Mouse (Mus musculus) forebrain, embryonic 10.5 days (tissue): ENCODE data around the gene Vmo1. TPM values are rescaled to one million over a fixed set of nuclear protein-coding genes. Genes with fewer than 3 reads are reported as not detected.

Experiments
- DNase-seq: peaks from one replicate; pipeline ENCODE4 v3.0.0-alpha.2; 2017; ENCODE audit warnings: low spot score; ENCODE audit errors: extremely low spot score
- H3K27ac ChIP-seq: fragments of 300-500 bp; sonication (generic); 2 replicates; pipeline ENCODE4 v1.5.1; 2016; ENCODE audit warnings: mild to moderate bottlenecking
- H3K27me3 ChIP-seq: fragments of 300-500 bp; sonication (generic); 2 replicates; pipeline ENCODE4 v1.6.1; 2016; ENCODE audit warnings: mild to moderate bottlenecking; ENCODE audit not compliant: poor library complexity, severe bottlenecking
- H3K36me3 ChIP-seq: fragments of 300-500 bp; sonication (generic); replicated peaks from 2 replicates; pipeline ENCODE4 v1.6.1; 2016; ENCODE audit warnings: mild to moderate bottlenecking, moderate library complexity
- H3K4me1 ChIP-seq: fragments of 300-500 bp; sonication (generic); 2 replicates; pipeline ENCODE4 v1.6.1; 2016
- H3K4me3 ChIP-seq: fragments of 300-500 bp; sonication (generic); 2 replicates; pipeline ENCODE4 v1.5.1; 2016; ENCODE audit warnings: mild to moderate bottlenecking, moderate library complexity
- H3K9me3 ChIP-seq: fragments of 300-500 bp; sonication (generic); 2 replicates; pipeline ENCODE4 v1.6.1; 2016; ENCODE audit warnings: mild to moderate bottlenecking, moderate library complexity
- WGBS: fragments of 180-500 bp; shearing (Covaris S2); methylation state at CpG from one replicate; pipeline ENCODE4 v1.1.7; 2016; 5-methylcytosine and 5-hydroxymethylcytosine counted together
- polyA plus RNA-seq: library from polyadenylated mRNA; unstranded; fragments of >200 nt; fragmentation: Nextera tagmentation; extraction: Ambion mirVana; gene quantifications from 2 replicates; pipeline ENCODE4 v1.2.1, GENCODE M21; 2016

Vmo1 gene
- polyA plus RNA-seq, 1 experiment from 2014 or later = 0.22 TPM

- Histone ChIP-seq H3K36me3 (no peaks in the 10 kb centered on the region), H3K9me3 (no peaks in the 10 kb centered on the region), H3K27me3 (peaks cover 22% of the 10 kb centered on the region; the same call in 1 of the 2 replicates), H3K4me1 (peaks cover 21% of the 10 kb centered on the region), H3K4me3 (no peak overlapping the region), H3K27ac (0 out of 2 replicates have a peak overlapping the region, but pooled peaks have one; percentile 20)
- DNase-seq = no peak
- 64% methylated on average over 11 of the region's 11 CpGs for WGBS
Observed at GRCm38 (mm10) chr11:70513520-70513919, 896 bp downstream of the Vmo1 start.

DNA sequence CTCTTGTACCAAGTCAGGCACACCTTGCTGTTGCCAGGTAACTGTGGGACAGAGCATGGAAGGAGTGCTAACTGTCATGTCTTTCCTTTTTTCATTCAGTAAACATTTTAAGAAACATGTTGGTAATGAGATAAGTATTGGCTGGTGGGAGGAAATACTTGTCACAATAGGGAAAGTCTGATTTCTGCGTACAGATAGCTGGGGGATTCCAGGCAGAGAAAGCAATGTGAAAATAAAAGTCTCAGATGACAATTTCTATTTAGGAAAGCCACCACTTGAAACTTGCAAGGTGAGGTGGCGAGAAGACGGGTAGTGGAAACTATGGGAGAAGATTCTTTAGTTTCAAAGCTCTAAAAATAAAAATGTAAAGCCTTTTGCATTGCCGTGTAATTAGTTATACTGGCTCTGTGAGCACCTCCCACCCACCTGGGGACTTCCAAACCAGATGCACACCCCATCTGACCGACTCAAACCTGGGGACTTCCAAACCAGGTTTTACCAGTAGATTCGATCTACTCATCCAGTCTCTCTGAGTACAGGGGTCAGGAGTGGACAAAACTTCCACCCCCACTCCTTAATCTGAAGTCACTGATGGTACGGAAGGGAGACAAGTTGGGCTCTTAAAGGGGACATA lies 1.6 kb downstream of the Vmo1 start:
- Histone ChIP-seq H3K4me3 (no peak overlapping the region), H3K36me3 (no peaks in the 10 kb centered on the region), H3K9me3 (no peaks in the 10 kb centered on the region), H3K4me1 (peaks cover 21% of the 10 kb centered on the region), H3K27ac (no peak overlapping the region), H3K27me3 (peaks cover 22% of the 10 kb centered on the region; the same call in 1 of the 2 replicates)
- no peak for DNase-seq
- WGBS = 79% methylated on average over 7 of the region's 7 CpGs

DNA sequence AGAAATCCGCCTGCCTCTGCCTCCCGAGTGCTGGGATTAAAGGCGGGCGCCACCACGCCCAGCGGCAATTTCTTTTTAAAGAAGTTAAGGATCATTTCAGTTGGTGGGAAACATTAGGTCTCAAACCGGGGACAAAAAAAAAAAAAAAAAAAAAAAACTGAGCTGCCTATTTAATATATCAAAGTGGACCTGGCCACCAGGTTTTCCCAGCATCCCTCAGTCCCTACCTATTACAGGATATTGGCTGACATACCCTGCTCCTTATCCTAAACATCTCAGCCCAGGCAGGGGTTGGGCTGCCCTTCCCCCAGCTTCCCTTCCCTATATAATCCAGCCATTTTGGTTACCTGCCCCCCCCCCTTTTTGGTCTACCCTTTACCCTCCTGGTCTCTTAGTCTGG lies 2.6 kb downstream of the Vmo1 start:
- H3K4me1 ChIP-seq = peaks cover 21% of the 10 kb centered on the region
- no peak overlapping the region for H3K27ac ChIP-seq
- no peak for DNase-seq
- H3K9me3 ChIP-seq = no peaks in the 10 kb centered on the region
- WGBS = 95% methylated on average over 7 of the region's 7 CpGs
- H3K36me3 ChIP-seq = no peaks in the 10 kb centered on the region
- H3K4me3 ChIP-seq = no peak overlapping the region
- H3K27me3 ChIP-seq = peaks cover 22% of the 10 kb centered on the region; the same call in 1 of the 2 replicates

DNA sequence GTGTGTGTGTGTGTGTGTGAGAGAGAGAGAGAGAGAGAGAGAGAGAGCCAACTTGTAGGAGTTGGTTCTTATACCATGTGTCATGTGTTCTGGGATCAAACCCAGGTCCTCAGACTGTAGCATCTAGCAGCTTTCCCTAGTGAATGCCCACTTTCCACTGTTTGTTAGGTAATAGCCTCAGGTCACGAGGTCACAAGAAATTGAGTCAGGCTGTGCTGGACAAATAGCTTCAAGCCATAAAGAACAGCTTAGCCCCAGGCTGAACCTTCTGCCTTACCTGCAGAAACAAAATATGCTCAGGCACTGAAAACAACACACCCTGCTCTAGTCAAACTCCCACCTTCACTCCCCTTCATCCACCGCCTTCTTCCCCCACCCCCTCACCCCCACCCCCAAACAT lies 3.2 kb downstream of the Vmo1 start:
- no peak for DNase-seq
- Histone ChIP-seq H3K27me3 (peaks cover 22% of the 10 kb centered on the region; the same call in 1 of the 2 replicates), H3K27ac (no peak overlapping the region), H3K36me3 (no peaks in the 10 kb centered on the region), H3K4me1 (peaks cover 21% of the 10 kb centered on the region), H3K9me3 (no peaks in the 10 kb centered on the region), H3K4me3 (no peak overlapping the region)
- WGBS = 83% methylated on average over 2 of the region's 2 CpGs

- Histone ChIP-seq H3K27ac (peak overlapping the region; percentile 44; the same call in 1 of the 2 replicates), H3K4me3 (peak overlapping the region; percentile 32), H3K36me3 (no peaks in the 10 kb centered on the region), H3K9me3 (no peaks in the 10 kb centered on the region), H3K4me1 (peaks cover 21% of the 10 kb centered on the region), H3K27me3 (peaks cover 28% of the 10 kb centered on the region; the same call in 1 of the 2 replicates)
- DNase-seq = peak; percentile 59
- 14% methylated on average over 19 of the region's 19 CpGs for WGBS
Observed at GRCm38 (mm10) chr11:70509753-70510564, 4.5 kb downstream of the Vmo1 start.

- H3K4me3 ChIP-seq = no peak overlapping the region
- no peaks in the 10 kb centered on the region for H3K9me3 ChIP-seq
- WGBS = 78% methylated on average over 7 of the region's 7 CpGs
- no peak for DNase-seq
- H3K4me1 ChIP-seq = peaks cover 12% of the 10 kb centered on the region
- peaks cover 28% of the 10 kb centered on the region; the same call in 1 of the 2 replicates for H3K27me3 ChIP-seq
- H3K36me3 ChIP-seq = no peaks in the 10 kb centered on the region
- H3K27ac ChIP-seq = no peak overlapping the region
Observed at GRCm38 (mm10) chr11:70506962-70507515, 7.4 kb downstream of the Vmo1 start.

- WGBS = 35% methylated on average over 4 of the region's 4 CpGs
- no peaks in the 10 kb centered on the region for H3K9me3 ChIP-seq
- H3K36me3 ChIP-seq = no peaks in the 10 kb centered on the region
- H3K27me3 ChIP-seq = peaks cover 28% of the 10 kb centered on the region; the same call in 1 of the 2 replicates
- peak; percentile 43 for DNase-seq
- H3K4me1 ChIP-seq = peaks cover 12% of the 10 kb centered on the region
- H3K4me3 ChIP-seq = no peak overlapping the region
- H3K27ac ChIP-seq = no peak overlapping the region
Observed at GRCm38 (mm10) chr11:70506385-70506784, 8.0 kb downstream of the Vmo1 start.

- WGBS = 83% methylated on average over 9 of the region's 9 CpGs
- peaks cover 5% of the 10 kb centered on the region for H3K4me1 ChIP-seq
- peaks cover 20% of the 10 kb centered on the region; the same call in 1 of the 2 replicates for H3K27me3 ChIP-seq
- no peaks in the 10 kb centered on the region for H3K9me3 ChIP-seq
- H3K27ac ChIP-seq = no peak within 1 kb of the TSS
- H3K36me3 ChIP-seq = no peaks in the 10 kb centered on the region
- H3K4me3 ChIP-seq = no peak within 1 kb of the TSS
- no peak for DNase-seq
Observed at GRCm38 (mm10) chr11:70504970-70505369, 9.4 kb downstream of the Vmo1 start, which contains the start of gene Tm4sf5. Tm4sf5 (plus strand) TSS chr11:70505244.

GRCm38 (mm10) chr11:70502018-70502417 lies 12.4 kb downstream of the Vmo1 start:
- 79% methylated on average over 3 of the region's 3 CpGs for WGBS
- no peaks in the 10 kb centered on the region for H3K9me3 ChIP-seq
- H3K27ac ChIP-seq = no peak overlapping the region
- H3K36me3 ChIP-seq = no peaks in the 10 kb centered on the region
- peaks cover 6% of the 10 kb centered on the region; the same call in 1 of the 2 replicates for H3K27me3 ChIP-seq
- H3K4me3 ChIP-seq = no peak overlapping the region
- no peak for DNase-seq
- no peaks in the 10 kb centered on the region for H3K4me1 ChIP-seq

DNA sequence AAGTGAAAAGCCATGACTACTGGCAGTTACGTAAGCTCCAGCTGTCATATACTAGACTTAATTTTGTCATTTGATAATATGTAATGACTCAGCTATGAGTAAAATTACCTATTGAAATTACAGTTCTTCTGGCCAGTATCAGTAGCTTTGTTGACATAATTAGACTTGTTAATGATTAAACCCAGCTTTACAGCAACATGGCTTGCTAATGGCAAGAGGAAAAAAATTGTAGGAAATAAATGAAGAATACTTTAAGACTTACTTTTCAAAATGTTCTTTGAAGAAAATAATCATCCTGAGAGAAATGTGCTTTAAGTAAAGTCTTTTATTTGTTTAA lies 14.0 kb downstream of the Vmo1 start:
- no peak overlapping the region for H3K27ac ChIP-seq
- H3K4me3 ChIP-seq = no peak overlapping the region
- no peak for DNase-seq
- H3K36me3 ChIP-seq = no peaks in the 10 kb centered on the region
- peaks cover 6% of the 10 kb centered on the region; the same call in 1 of the 2 replicates for H3K27me3 ChIP-seq
- WGBS = 91% methylated on average over 1 of the region's 1 CpGs
- no peaks in the 10 kb centered on the region for H3K4me1 ChIP-seq
- no peaks in the 10 kb centered on the region for H3K9me3 ChIP-seq

GRCm38 (mm10) chr11:70499566-70500475 lies 14.6 kb downstream of the Vmo1 start:
- WGBS = 79% methylated on average over 14 of the region's 14 CpGs
- H3K4me3 ChIP-seq = no peak overlapping the region

GRCm38 (mm10) chr11:70489684-70490083 lies 24.7 kb downstream of the Vmo1 start:
- DNase-seq = no peak

More at GRCm38 (mm10) chr11:70499566-70500475, 14.6 kb downstream of the Vmo1 start:
- Histone ChIP-seq H3K4me1 (no peaks in the 10 kb centered on the region), H3K27me3 (no peaks in the 10 kb centered on the region), H3K27ac (no peak overlapping the region), H3K36me3 (no peaks in the 10 kb centered on the region), H3K9me3 (no peaks in the 10 kb centered on the region)
- DNase-seq = no peak

More at GRCm38 (mm10) chr11:70489684-70490083, 24.7 kb downstream of the Vmo1 start:
- no peak overlapping the region for H3K27ac ChIP-seq
- H3K36me3 ChIP-seq = no peaks in the 10 kb centered on the region
- H3K4me3 ChIP-seq = no peak overlapping the region
- H3K9me3 ChIP-seq = peaks cover 5% of the 10 kb centered on the region
- 93% methylated on average over 6 of the region's 6 CpGs for WGBS
- H3K4me1 ChIP-seq = no peaks in the 10 kb centered on the region
- no peaks in the 10 kb centered on the region for H3K27me3 ChIP-seq
